Mouse (Mus musculus): ENCODE results near the gene Cxcl17. TPM values are rescaled to one million over a fixed set of nuclear protein-coding genes. Genes with fewer than 3 reads are reported as not detected.
A peak's percentile ranks its signal among the peaks of the same experiment; 100 is the strongest.

The Cxcl17 gene
- total RNA-seq, 2 experiments from 2014 or later = not detected

DNA sequence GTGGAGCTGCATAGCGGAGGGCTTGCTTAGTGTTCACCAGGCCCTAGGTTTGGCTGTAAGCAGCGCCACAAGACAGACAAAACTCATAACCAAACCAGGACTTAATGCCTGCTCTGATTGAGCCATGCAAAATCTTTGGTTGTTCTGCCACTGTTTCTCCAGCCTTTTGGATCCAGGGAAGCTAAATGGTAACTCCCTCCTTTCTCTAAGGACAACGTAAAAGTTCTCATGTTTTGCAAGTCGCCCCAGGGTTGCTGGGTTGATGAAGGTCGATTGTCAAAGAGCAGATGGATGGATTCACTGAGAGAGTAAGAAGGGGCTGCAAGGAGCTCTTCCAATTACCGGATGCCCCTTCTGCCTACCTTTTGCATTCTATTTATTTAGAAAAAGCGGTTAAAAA lies 17.9 kb downstream of the Cxcl17 start:
- ATAC-seq (replicated peaks; ENCODE audit: low FRiP score, low TSS enrichment, poor library complexity, severe bottlenecking) = no peak

DNA sequence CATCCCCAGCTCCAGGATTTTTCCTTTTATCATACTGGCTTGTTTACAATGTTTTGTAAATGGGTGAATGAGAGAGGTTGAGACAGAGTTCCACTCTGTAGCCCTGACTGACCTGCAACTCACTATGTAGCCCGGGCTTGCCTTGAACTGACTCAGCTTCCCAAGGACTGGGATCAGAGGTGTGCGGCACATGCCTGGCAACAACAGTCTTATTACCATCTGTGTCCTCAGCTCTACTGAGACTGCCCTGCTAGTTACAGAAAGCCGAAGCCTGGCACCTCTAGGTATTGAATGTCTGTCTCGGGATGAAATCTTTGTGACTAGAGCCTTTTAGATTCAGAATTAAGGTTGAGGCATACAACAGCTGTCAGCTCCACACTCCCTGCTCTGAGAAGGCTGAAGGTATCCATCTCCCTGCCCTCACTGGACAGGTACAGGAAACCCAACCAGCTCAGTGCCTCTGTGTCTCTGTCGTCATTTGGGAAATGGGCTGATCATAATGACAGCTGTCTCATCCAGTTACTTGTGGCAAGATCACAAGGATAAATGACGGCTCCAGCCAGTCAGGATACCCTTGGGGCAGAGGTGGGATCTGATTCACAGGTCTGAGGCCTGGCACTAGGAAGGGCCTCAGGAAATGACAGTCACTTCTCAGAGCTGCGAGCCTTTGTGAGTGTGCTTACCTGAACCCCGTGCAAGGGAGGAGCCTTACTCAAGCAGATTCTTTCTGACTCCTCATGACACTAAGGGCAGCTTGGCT lies 19.1 kb downstream of the Cxcl17 start:
- no peak for ATAC-seq (replicated peaks; ENCODE audit: low FRiP score, low TSS enrichment, poor library complexity, severe bottlenecking)

DNA sequence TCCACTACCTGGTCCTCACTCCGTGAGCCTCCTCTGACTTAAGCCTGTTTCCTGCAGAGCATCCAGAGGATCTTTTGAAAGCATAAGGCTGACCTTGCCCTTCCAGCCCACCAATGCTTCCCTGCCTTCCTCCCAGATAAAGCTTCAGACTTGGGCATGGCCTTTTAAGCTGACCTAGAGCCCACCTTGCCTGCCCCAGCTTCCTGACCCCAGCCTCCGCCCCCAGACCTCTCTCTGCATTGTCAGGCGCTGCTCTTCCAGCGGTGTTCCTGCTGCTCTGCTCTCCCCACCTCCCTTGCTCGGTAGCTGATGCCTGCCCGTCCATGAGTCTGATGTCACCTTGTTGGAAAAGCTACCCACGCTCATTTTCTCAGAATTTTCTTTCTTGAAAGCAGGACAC lies 19.8 kb downstream of the Cxcl17 start:
- ATAC-seq (replicated peaks; ENCODE audit: low FRiP score, low TSS enrichment, poor library complexity, severe bottlenecking) = no peak

DNA sequence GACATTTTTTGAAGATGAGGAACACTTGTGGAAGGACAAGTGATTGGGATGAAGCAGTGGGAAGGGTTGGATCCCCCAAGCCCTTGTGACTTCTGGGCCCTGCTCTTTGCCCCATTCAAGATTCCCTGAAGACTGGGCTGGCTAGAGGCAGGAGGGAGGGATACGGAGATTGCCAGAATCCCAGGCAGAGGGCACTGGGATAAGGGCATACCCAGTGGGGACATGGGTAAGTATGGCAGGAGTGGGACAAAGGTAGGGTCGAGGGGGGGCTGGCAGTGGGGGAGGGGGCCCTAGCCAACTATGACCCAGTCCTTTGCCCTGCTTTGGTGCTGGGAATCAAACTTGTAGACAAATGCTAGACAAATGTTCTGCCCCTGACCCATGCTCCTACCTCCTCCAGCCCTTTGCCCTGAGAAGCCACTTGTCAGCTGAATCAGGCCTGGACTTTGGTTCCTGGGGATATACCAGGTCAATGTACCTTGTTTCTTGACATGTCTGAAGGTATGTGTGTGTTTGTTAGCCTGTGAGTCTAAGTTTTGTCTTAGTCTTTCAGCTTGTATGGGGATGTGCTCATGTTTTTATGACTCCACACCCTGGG lies 20.7 kb downstream of the Cxcl17 start:
- ATAC-seq (replicated peaks; ENCODE audit: low FRiP score, low TSS enrichment, poor library complexity, severe bottlenecking) = no peak

DNA sequence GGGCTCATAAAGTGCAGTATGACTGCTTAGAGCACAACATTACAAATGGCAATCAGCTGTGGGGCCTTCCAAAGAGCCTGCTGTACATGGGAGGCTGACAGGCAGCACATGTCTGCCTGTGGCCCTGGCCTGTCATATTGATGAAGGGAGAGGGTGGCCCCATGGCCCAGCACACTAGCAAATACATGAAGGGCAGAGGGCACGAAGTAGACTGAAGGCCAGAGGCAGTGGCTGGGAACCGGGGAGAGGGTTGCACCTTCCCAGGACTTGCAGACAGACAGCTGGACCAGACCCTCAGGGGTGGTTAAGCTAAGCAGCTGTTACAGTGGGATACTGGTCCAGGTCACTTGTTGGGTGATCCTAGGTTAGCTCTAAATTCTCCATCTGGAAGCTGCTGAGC lies 21.7 kb downstream of the Cxcl17 start:
- ATAC-seq (replicated peaks; ENCODE audit: low FRiP score, low TSS enrichment, poor library complexity, severe bottlenecking) = no peak

DNA sequence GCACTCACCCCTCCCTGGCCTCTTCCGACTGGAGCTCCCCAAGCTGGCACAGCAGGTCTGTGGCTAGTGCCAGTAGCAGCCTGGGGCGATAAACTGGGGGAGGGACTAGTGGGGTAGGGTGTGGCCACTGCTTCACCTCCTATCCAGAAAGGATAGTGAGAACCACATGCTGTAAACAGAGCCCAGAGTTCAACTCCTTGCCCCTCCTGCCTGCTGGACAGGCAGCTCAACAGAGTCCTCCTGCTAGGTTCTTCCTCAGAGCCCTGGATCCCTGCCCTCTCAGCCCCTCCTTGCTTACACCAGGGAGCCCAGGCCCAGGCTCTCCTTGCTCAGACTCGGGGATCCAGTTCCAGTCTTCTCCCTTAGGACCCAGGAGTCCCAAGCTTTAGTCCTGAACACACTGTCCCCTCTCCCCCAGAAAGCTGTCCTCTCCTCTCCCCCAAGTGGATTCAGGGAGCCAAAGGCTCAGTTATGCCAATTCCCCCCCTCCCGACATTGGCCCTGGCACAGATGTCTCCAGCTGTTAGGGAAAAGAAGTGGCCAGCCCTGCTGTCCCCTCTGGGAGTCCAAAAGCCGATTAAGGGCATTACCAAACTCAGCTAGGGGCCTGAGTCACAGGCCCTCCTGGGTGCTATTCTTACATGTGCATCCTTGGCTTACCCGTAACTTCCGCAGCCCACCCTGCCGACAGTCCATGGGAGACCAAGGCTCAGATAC lies 22.5 kb downstream of the Cxcl17 start:
- ATAC-seq (replicated peaks; ENCODE audit: low FRiP score, low TSS enrichment, poor library complexity, severe bottlenecking) = peak; percentile 95

DNA sequence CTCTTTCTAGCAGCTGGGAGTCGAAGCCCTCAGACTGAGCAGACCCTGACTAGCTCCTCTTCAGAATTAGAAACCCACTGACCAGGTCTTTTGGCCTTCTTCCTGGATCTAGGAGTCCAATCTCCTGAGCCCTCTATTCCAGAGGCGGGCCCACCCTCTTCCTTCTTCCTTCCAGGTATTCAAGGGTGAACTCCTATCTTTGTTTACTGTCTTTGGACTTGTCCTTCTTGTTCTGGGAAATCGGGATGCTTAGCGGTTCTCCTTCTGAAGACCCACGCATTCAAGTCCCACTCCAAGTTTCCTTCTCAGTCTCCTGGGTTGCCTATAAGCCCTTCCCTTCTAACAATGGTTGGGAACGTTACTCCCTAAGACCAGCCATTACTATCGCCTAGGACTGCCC lies 23.8 kb downstream of the Cxcl17 start:
- no peak for ATAC-seq (replicated peaks; ENCODE audit: low FRiP score, low TSS enrichment, poor library complexity, severe bottlenecking)

DNA sequence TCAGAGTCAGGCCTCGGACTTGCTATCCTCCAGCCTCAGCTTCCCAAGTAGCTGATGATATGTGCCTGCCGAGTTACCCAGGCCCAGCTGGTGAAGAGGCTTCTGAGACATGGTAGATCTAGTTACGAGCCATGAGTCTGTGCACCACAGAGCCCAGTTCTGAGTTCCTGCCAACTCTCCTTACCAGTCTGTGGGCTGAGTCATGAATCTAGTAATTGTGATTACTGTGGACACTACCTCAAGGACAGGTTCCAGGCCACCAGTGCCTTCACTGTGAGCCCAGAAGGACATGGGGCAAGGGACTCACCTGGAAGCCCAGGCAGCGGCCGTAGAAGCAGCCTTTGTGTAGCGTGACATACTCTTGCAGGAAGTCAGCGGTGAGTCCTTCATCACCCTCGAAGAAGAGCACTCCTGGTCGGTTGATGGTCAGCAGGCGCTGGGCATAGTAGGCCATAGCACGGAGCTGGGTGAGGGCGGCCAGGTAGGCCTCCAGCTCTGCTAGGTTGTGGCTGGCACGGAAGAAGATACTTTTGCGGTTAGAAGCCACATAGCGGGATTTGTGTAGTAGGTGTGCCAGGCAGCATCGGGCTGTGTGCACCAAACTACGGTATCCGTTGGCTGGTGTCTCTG lies 24.8 kb downstream of the Cxcl17 start:
- ATAC-seq (replicated peaks; ENCODE audit: low FRiP score, low TSS enrichment, poor library complexity, severe bottlenecking) = no peak

DNA sequence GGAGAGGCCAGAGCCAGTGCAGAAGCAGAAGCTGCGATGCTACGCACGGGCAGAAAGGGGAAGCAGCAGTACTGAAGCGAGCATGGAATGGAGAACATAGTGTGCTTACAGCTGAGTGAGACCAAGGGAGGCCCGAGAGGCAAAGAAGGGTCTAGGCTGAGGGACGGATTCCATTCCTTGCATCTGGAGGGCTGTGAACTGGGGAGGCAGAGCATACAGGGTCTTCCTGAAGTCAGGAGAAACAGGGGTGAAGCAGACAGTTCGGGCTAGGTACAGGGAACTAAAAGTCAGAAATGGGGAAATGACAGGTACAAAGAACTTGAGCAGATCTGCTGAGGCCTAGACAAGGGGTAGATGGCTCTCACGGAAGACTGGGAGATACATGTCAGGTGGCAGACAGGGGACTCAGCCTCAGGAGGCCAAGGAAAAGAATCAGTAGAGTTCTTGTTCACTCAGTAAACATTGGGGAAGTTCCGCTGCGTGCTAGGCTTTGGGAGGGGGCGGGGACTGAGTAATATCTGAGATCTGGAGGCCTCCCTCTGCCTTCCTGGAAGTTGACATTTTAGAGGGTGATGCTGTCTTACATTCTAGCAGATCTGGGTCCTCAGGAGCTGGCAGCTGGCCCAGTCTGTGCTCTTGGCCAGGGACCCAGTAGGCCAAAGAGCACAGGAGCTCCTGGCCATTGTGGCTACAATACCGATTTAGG lies 26.7 kb downstream of the Cxcl17 start:
- peak; percentile 46 for ATAC-seq (replicated peaks; ENCODE audit: low FRiP score, low TSS enrichment, poor library complexity, severe bottlenecking)

DNA sequence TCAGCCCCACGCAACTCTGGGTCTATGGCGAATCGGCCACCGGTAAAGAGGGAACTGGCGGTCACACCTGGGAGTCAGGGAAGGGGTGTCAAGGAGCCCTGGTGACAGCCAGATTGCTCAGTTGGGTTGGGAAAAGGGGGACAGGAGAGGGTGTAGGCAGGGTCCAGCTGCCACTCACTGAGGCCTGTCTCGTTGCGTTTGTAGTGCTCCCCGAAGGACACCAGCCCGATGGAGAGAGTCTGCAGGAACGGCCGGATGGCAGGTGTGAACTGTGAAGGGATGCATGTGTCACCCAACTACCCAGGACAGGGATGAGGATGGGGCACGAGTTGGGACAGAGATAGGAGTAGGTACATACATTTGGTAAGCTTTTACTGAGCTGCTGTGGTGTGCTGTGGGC lies 27.4 kb downstream of the Cxcl17 start:
- no peak for ATAC-seq (replicated peaks; ENCODE audit: low FRiP score, low TSS enrichment, poor library complexity, severe bottlenecking)

DNA sequence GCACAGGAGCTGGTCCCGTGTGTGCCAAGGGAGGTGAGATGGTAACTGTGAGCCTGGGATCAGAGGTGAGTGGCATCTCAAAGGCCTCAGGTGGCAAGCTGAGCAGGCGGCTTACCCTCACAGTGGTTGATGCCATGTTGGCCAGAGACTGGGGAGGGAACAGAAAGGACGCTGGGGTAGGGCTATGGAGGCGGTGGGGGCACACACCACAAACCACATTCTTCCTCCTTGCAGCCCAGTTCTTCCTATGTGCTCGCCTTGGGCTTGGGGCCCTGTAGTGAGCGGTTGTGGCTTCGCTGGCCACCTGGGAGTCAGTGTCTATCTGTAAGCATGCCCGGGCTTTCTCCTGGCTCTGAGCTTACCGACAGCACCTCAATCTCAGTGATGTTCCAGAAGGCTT lies 27.9 kb downstream of the Cxcl17 start:
- no peak for ATAC-seq (replicated peaks; ENCODE audit: low FRiP score, low TSS enrichment, poor library complexity, severe bottlenecking)

DNA sequence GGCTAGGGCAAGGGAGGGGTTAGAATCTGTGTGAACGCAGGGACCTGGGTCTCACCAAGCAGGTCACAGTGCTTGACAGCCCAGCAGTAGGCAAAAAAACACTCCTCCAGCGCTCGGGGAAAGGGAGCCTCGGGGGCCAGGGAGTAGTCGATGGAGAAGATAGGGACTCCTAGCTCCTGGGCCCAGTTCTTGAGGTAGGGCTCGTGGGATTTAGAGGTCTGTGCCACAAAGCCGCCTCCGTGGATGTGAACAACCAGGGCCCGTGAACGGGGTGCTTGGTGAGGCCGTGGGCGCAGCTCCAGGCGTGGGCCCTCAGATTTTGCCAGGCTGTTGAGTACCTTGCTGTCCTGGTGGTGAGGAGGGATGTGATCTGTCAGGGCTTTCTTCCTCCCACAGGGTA lies 28.4 kb downstream of the Cxcl17 start:
- no peak for ATAC-seq (replicated peaks; ENCODE audit: low FRiP score, low TSS enrichment, poor library complexity, severe bottlenecking)

DNA sequence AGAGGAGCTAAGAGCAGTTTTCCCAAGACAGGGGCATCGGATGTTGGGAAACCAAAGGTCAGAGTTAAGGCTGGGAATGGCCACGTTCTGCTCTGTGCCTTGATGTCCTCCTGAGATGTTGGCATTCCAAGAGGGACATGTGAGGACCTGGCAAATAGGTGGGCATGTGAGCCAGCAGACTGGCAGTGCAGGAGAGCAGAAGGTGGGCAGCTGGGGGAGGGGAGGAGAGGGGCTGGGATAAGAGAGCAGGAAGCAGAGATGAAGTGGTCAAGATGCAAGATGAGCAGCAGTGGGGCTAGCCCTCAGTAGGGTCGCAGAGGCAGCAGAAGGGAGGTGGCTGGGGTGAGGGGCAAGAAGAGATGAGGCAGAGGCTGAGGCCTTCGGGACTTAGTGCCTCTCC lies 28.8 kb downstream of the Cxcl17 start:
- no peak for ATAC-seq (replicated peaks; ENCODE audit: low FRiP score, low TSS enrichment, poor library complexity, severe bottlenecking)

DNA sequence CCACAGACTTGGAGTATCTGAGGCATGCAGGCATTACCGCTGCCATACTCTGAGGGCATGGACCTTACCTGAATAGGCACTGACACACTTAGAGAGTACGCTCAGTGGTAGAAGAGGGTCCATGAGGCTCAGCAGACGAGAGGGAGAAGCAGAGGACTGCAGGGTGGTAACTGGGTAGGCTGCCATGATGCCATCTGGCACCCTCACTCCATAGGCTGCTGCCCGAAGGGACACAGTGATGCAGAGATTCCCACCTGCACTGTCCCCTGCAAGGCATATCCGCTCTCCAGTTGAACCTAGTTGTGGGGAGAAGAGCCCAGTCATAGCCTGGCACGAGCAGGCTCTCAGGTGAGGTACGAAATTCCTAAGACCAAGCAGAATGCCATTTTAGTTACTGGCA lies 29.3 kb downstream of the Cxcl17 start:
- no peak for ATAC-seq (replicated peaks; ENCODE audit: low FRiP score, low TSS enrichment, poor library complexity, severe bottlenecking)

DNA sequence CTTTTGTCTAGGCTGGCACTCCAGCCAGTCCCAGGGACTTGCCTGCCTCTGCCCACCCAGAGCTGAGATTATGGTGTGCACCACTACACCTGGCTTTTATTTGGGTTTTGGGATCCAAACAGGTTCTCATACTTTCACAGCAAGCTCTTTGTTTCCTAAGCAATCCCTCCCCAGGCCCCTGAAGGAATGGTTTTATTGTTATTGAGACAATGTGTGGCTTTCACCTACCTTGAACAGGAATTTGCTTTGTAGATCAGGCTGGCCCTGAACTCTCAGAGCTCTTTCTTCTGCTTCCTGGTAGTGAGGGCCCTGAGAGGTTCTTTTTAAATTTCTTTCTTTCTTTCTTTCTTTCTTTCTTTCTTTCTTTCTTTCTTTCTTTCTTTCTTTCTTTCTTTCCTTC lies 30.1 kb downstream of the Cxcl17 start:
- ATAC-seq (replicated peaks; ENCODE audit: low FRiP score, low TSS enrichment, poor library complexity, severe bottlenecking) = no peak

DNA sequence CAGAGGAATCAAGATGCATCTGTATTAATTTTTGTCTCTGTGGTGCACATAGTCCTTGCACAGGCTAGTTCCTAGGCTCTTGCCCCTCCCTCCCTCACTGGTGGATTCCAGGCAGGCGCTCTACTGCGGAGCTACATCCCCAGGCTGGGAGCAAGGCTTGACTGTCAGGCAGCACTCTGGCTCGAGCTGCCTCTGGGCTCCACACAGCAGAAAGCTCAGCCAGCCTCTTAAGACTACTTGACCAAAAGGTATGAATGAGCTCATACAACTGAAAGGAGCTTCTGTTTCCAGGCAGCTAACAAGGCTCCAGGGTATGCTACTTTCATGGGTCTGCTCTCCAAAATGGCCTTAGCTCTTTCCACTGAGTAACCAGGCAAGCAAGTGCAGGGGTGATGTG lies 31.4 kb downstream of the Cxcl17 start:
- ATAC-seq (replicated peaks; ENCODE audit: low FRiP score, low TSS enrichment, poor library complexity, severe bottlenecking) = no peak

DNA sequence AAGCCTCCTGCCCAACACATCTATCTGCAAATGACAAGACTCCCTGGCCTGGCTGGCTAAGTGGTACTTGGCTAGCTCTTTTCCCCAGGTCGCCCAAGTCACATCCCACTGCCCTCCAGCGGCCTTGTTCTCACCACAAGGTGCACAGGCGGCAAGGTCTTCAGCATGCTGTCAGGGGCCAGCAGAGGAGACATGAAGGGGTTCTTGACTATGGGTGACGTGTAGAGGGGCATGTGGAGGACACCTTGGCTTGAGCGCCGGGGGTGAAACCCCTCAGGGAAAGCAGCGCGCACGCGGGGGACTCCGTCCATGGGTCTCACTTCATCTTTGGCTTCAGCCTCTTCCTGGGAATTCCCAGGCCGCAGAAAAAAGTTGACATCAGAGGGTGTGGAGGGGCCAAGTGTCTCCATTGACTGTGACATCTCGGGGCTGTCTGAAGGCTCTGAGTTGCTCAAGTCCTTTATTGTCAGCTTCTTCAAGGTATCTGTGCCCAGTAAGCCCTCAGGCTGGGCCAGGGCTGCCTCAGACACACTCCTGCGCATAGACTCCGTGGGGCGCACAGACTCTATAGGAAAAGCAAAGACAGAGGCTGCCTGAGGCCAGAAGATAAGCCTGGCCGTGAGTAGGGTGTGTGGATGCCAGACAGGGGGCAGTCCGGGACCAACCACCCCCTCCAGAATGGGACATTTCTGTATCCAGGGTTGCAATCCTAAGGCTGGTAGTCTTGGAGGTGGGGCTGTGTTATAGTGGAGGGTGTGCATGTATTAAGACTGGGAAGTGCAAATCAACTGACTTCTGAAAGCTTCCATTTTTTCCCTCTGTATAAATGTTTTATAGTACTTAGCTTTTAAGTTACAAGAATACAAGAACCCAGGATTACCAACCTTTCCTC lies 32.0 kb downstream of the Cxcl17 start:
- peak; percentile 68 for ATAC-seq (replicated peaks; ENCODE audit: low FRiP score, low TSS enrichment, poor library complexity, severe bottlenecking)

DNA sequence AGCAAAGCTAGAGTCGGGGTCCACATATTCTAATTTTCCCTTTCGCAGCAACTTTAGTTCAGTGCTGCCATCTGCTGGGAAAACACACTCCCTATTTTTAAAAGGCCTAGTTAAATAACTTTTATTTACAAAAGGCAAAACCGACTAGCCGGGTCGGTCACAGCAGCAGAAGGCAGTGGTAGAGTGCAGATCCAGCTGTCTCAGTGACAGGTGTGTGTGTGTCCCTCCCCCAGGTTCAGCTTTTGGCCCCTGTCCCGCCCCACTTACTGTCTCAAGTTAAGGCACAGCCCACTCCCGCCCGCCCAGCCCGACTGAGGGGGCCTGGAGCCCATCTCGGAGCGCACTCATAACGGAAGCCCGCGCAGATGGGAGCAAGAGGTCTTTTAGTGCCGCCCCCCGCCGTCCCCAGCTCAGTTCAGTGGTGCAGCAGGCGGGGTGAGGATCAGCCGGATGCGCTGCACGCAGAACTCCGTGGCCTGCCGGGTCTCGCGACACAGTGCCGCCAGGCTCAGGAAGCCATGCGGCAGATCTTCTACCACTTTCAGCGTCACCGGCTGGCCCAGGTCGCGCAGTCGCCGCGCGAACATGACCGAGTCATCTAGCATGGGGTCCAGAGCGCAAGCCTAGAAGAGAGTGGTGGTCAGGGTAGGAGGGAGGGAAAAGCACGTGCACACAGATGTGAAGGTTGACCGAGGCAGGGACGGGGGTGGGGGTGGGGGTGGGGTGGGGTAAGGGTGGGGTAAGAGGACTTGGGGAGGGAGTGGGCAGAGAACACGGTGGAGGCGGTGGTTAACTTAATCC lies 32.9 kb downstream of the Cxcl17 start:
- peak; percentile 56 for ATAC-seq (replicated peaks; ENCODE audit: low FRiP score, low TSS enrichment, poor library complexity, severe bottlenecking)

All from megakaryocyte-erythroid progenitor cell, adult 5-6 weeks (primary cell).